Mouse (Mus musculus) hindbrain, embryonic 11.5 days (tissue): Measurements from ENCODE around the gene Ift122. TPM values are rescaled to one million over a fixed set of nuclear protein-coding genes. Genes with fewer than 3 reads are reported as not detected.
"Not testable (repeated sequence)": the region's sequence is repeated elsewhere in the genome, so short reads cannot be mapped to it uniquely, and the experiment has no call there.

ENCODE experiments used
- ATAC-seq: fragments of 200-750 bp; cut with Nextera tagmentation; 2 replicates; pipeline ENCODE4 v1.8.0; 2017; ENCODE audit warnings: mild to moderate bottlenecking, moderate TSS enrichment, moderate library complexity; ENCODE audit not compliant: low FRiP score
- DNase-seq: peaks from one replicate; pipeline ENCODE4 v3.0.0-alpha.2; 2015; ENCODE audit warnings: low spot score
- H3K27ac ChIP-seq: fragments of 300-500 bp; sonication (generic); 2 replicates; pipeline ENCODE4 v1.5.1; 2014; ENCODE audit warnings: mild to moderate bottlenecking, low read depth, low read length
- H3K27me3 ChIP-seq: fragments of 300-500 bp; sonication (generic); 2 replicates; pipeline ENCODE4 v1.6.1; 2014; ENCODE audit warnings: mild to moderate bottlenecking, low read length, moderate library complexity, mixed read lengths; ENCODE audit not compliant: control insufficient read depth, insufficient read depth
- H3K36me3 ChIP-seq: fragments of 300-500 bp; sonication (generic); 2 replicates; pipeline ENCODE4 v1.6.1; 2014; ENCODE audit warnings: mild to moderate bottlenecking, low read length, moderate library complexity, mixed read lengths; ENCODE audit not compliant: control insufficient read depth, insufficient read depth
- H3K4me1 ChIP-seq: fragments of 300-500 bp; sonication (generic); replicated peaks from 2 replicates; pipeline ENCODE4 v1.6.1; 2014; ENCODE audit warnings: low read length, mixed read lengths; ENCODE audit not compliant: control insufficient read depth, insufficient read depth
- H3K4me2 ChIP-seq: fragments of 300-500 bp; sonication (generic); replicated peaks from 2 replicates; pipeline ENCODE4 v1.6.1; 2014; ENCODE audit warnings: mild to moderate bottlenecking, low read depth, low read length
- H3K4me3 ChIP-seq: fragments of 300-500 bp; sonication (generic); 2 replicates; pipeline ENCODE4 v1.5.1; 2014; ENCODE audit warnings: low read depth, low read length
- H3K9ac ChIP-seq: fragments of 300-500 bp; sonication (generic); 2 replicates; pipeline ENCODE4 v1.6.1; 2014; ENCODE audit warnings: low read depth, low read length
- H3K9me3 ChIP-seq: fragments of 300-500 bp; sonication (generic); 2 replicates; pipeline ENCODE4 v1.6.1; 2016; ENCODE audit warnings: low read length; ENCODE audit not compliant: control insufficient read depth
- WGBS: fragments of 180-500 bp; shearing (Covaris S2); extraction: QIAGEN DNeasy Blood & Tissue Kit; methylation state at CpG from one replicate; pipeline ENCODE4 v1.1.7; 2014; 5-methylcytosine and 5-hydroxymethylcytosine counted together
- polyA plus RNA-seq: library from polyadenylated mRNA; unstranded; fragments of >200 nt; fragmentation: Nextera tagmentation; extraction: Ambion mirVana; gene quantifications from 2 replicates; pipeline ENCODE4 v1.2.1, GENCODE M21; 2014

Gene Ift122
- polyA plus RNA-seq, 1 experiment from 2014 or later, result 22.5 TPM

DNA sequence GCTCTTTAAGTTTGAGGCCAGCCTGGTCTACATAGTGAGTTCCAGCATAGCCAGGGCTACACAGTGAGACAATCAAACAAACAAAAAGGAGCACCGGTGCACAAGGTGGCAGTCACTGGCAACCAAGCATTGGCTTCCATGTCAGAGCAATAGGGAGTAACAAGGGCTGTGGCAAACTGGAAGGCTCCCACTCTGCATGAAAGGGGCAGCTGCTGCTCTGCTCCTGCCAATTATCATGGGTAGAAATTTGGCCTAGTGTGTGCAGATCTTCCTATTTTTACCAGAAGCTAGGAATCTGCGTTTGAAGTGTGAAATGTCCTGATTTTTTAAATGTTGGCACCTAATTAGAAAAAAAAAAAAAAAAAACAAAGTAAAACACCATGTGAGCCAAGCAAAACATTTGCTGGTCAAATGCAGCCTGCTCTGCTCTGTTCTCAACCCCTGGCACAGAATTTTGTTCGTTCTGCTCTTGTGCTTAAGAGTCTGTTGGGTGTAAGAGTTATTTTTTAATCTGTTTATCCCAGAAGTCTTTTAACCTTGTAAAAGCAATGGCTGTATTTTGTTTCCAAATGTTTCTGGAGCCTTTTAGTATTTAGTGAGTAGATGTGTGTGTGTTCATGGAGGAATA is 2.6 kb downstream of the Ift122 start:
- no peak for DNase-seq

GRCm38 (mm10) chr6:115856361-115856745 is 3.1 kb downstream of the Ift122 start:
- Histone ChIP-seq H3K9me3 (no peaks in the 10 kb centered on the region), H3K27ac (no peak overlapping the region), H3K9ac (no peak overlapping the region), H3K4me3 (no peak overlapping the region), H3K36me3 (no peaks in the 10 kb centered on the region), H3K4me2 (no peak overlapping the region), H3K4me1 (no peaks in the 10 kb centered on the region), H3K27me3 (no peaks in the 10 kb centered on the region)
- no peak for DNase-seq
- WGBS, result 91% methylated on average over 4 of the region's 4 CpGs
- ATAC-seq, result no peak

More for the DNA sequence above, 2.6 kb downstream of the Ift122 start:
- Histone ChIP-seq H3K4me2 (no peak overlapping the region), H3K9me3 (no peaks in the 10 kb centered on the region), H3K27ac (no peak overlapping the region), H3K27me3 (no peaks in the 10 kb centered on the region), H3K9ac (no peak overlapping the region), H3K36me3 (no peaks in the 10 kb centered on the region), H3K4me3 (no peak overlapping the region), H3K4me1 (no peaks in the 10 kb centered on the region)
- ATAC-seq, result no peak
- WGBS, result 87% methylated on average over 3 of the region's 3 CpGs

DNA sequence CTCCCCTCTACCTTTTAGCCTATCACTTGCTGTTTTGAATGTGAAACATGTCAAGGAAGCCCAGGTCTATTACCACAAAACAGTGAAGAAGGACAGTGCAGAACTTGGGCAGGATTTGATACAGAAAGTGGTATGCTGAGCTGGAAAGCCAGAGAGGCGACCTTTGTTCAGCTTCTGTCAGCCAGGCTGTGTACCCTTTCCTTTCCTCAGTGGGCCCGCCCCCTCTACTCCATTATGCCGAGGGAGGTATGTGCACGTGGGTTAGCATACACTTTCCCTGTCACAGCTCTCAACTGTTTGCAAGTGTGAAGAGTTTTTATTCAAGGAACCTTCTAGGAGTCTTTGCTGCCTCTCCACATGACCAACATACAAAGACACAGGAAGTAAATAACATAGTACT is 6.0 kb downstream of the Ift122 start:
- Histone ChIP-seq H3K4me2 (no peak overlapping the region), H3K9ac (no peak overlapping the region), H3K27ac (no peak overlapping the region), H3K36me3 (no peaks in the 10 kb centered on the region), H3K27me3 (no peaks in the 10 kb centered on the region), H3K4me3 (no peak overlapping the region), H3K9me3 (no peaks in the 10 kb centered on the region), H3K4me1 (no peaks in the 10 kb centered on the region)
- DNase-seq (no peak), ATAC-seq (no peak)
- 59% methylated on average over 4 of the region's 4 CpGs for WGBS

DNA sequence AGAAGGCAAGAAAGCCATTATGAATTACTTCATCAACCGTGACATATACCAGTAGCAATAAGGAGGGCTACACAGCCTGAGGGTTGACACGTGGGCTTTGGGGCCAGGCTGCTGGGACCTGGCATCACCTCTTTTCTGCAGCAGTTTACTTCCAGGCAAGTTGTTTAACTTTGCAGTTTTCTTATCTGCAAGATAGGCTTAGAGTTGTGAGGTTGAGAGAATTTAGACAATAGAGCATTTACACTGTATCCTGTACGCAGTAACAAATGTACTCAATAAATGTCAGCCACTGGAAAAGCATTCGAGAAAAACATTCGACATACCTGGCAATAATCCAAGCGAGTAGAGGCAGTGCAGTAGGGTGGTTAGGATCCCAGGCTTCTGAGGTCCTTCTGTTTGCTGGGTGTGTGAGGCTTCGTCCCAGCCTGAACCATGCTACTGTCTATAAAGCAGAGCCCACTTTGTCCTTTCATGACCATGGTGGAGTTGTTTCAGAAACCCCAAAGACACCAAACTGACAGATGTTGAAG is 6.8 kb downstream of the Ift122 start:
- no peak overlapping the region for H3K4me3 ChIP-seq
- no peaks in the 10 kb centered on the region for H3K9me3 ChIP-seq
- no peaks in the 10 kb centered on the region for H3K36me3 ChIP-seq
- H3K9ac ChIP-seq, result no peak overlapping the region
- H3K27ac ChIP-seq, result no peak overlapping the region
- DNase-seq, result no peak
- H3K4me2 ChIP-seq, result no peak overlapping the region
- H3K4me1 ChIP-seq, result no peaks in the 10 kb centered on the region
- H3K27me3 ChIP-seq, result no peaks in the 10 kb centered on the region
- no peak for ATAC-seq
- WGBS, result 89% methylated on average over 7 of the region's 7 CpGs

GRCm38 (mm10) chr6:115863340-115863841 is 10.1 kb downstream of the Ift122 start:
- no peaks in the 10 kb centered on the region for H3K4me1 ChIP-seq
- H3K4me3 ChIP-seq, result no peak overlapping the region
- DNase-seq (no peak), ATAC-seq (no peak)
- no peaks in the 10 kb centered on the region for H3K27me3 ChIP-seq
- no peaks in the 10 kb centered on the region for H3K9me3 ChIP-seq
- no peaks in the 10 kb centered on the region for H3K36me3 ChIP-seq
- no peak overlapping the region for H3K4me2 ChIP-seq
- WGBS, result 74% methylated on average over 7 of the region's 7 CpGs
- H3K27ac ChIP-seq, result no peak overlapping the region
- no peak overlapping the region for H3K9ac ChIP-seq

DNA sequence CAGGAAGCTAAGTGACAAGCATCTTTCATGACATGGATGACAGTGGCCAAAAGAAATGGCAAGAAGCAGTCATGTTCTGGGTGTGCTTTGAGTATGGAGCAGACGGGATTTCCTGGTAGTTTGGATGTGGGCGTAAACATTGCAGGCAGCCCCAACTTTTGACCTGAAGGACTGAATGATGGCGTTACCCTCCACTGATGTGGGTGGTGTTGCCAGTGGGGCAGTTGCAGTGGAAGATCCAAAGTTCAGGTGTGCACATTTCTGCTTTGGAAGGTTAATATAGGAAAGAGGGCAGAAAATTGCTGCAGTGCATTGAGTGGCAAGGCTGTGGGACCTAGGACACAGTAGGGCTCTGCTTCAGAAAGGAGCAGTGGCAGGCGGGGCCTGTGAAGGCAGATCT is 12.0 kb downstream of the Ift122 start:
- 92% methylated on average over 4 of the region's 4 CpGs for WGBS
- no peaks in the 10 kb centered on the region for H3K4me1 ChIP-seq
- no peak overlapping the region for H3K4me3 ChIP-seq
- no peaks in the 10 kb centered on the region for H3K27me3 ChIP-seq
- DNase-seq (no peak), ATAC-seq (no peak)
- H3K9me3 ChIP-seq, result no peaks in the 10 kb centered on the region
- H3K9ac ChIP-seq, result no peak overlapping the region
- no peaks in the 10 kb centered on the region for H3K36me3 ChIP-seq
- no peak overlapping the region for H3K4me2 ChIP-seq
- H3K27ac ChIP-seq, result no peak overlapping the region

- ATAC-seq, H3K9ac ChIP-seq: not testable (repeated sequence)
- no CpG with 5 or more reads among the region's 3 CpGs for WGBS
Measured at GRCm38 (mm10) chr6:115867157-115867556, 13.9 kb downstream of the Ift122 start.

DNA sequence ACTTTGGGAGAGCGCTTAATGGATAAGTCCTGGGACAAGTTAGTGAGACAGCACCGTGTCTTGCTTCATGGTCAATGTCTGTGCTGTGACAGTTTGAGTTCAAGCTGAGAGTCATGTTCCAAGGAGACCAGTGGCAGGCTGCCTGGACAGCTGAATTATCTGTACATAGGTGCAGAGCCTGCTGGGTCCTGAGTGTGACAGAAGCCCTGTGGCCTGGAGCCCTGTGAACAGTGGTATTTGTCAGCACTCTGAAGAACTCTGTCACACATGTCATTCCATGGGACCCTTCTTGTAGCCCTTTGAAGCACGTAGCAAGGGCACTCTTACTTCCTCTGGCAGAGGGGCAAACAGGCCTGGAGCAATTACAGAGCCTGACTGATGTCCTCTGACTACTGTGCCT is 18.0 kb downstream of the Ift122 start:
- H3K4me1 ChIP-seq, H3K27ac ChIP-seq, H3K4me2 ChIP-seq, H3K4me3 ChIP-seq, H3K27me3 ChIP-seq, H3K36me3 ChIP-seq, H3K9ac ChIP-seq, H3K9me3 ChIP-seq, ATAC-seq, DNase-seq: not testable (repeated sequence)
- WGBS, result no CpG with 5 or more reads among the region's 3 CpGs

More at GRCm38 (mm10) chr6:115867157-115867556, 13.9 kb downstream of the Ift122 start:
- H3K36me3 ChIP-seq, H3K27ac ChIP-seq, H3K4me3 ChIP-seq, H3K27me3 ChIP-seq, H3K4me1 ChIP-seq, DNase-seq, H3K9me3 ChIP-seq, H3K4me2 ChIP-seq: not testable (repeated sequence)

DNA sequence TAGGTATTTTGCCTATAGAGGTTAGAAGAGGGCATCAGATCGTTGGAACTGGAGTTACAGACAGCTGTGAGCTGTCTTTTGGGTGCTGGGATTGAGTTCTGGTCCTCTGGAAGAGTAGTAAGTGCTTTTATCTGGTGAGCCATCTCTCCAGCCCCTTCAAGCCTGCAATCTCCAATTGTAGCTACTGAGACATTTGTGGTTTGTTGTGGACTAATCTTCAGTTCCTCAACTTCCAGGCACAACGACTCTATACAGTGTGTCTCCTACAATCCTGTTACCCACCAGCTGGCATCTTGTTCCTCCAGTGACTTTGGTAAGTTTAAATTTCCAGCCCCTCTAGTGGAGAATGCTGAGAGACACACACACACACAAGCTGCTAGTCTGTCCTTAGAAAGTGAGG is 24.0 kb downstream of the Ift122 start:
- H3K4me1 ChIP-seq, result no peaks in the 10 kb centered on the region
- no peaks in the 10 kb centered on the region for H3K9me3 ChIP-seq
- no peak overlapping the region for H3K27ac ChIP-seq
- no peak overlapping the region for H3K9ac ChIP-seq
- H3K4me3 ChIP-seq, result no peak overlapping the region
- ATAC-seq (no peak), DNase-seq (no peak)
- 93% methylated on average over 2 of the region's 2 CpGs for WGBS
- H3K4me2 ChIP-seq, result no peak overlapping the region
- H3K36me3 ChIP-seq, result 0 out of 2 replicates have a peak, but pooled peaks cover 2% of the 10 kb centered on the region
- H3K27me3 ChIP-seq, result no peaks in the 10 kb centered on the region
